Mouse (Mus musculus) cerebellum, adult 2 months (tissue): ENCODE results near the gene Acp1. TPM values are rescaled to one million over a fixed set of nuclear protein-coding genes. Genes with fewer than 3 reads are reported as not detected.

Experiments
- DNase-seq, 2 experiments: peaks; one replicate each; pipeline ENCODE4 v3.0.0; 2021
- H3K27ac ChIP-seq: fragments of 200-500 bp; 2 replicates; pipeline ENCODE4 v1.5.1; 2012; ENCODE audit warnings: low read length, control low read depth, inconsistent platforms; ENCODE audit not compliant: insufficient read depth
- H3K27me3 ChIP-seq: fragments of 200-500 bp; 2 replicates; pipeline ENCODE4 v1.6.1; 2012; ENCODE audit warnings: inconsistent platforms, mild to moderate bottlenecking, low read length, moderate library complexity; ENCODE audit not compliant: control insufficient read depth, insufficient read depth
- H3K4me1 ChIP-seq: fragments of 200-500 bp; 2 replicates; pipeline ENCODE4 v1.6.1; 2011; ENCODE audit warnings: low read length; ENCODE audit not compliant: control insufficient read depth, insufficient read depth
- H3K4me3 ChIP-seq: fragments of 200-500 bp; replicated peaks from 2 replicates; pipeline ENCODE3; 2011; ENCODE audit warnings: mild to moderate bottlenecking, low read depth, low read length, control low read depth; ENCODE audit not compliant: insufficient read depth
- CTCF ChIP-seq: fragments of 200-500 bp; IDR thresholded peaks from 2 replicates; pipeline ENCODE4 v1.5.1; 2011; ENCODE audit warnings: low read depth, mild to moderate bottlenecking, control low read depth, low read length, moderate library complexity, borderline replicate concordance; ENCODE audit not compliant: insufficient read depth
- POLR2A ChIP-seq: fragments of 200-500 bp; IDR thresholded peaks from 2 replicates; pipeline ENCODE4 v1.6.1; 2011; ENCODE audit warnings: low read length, control low read depth, borderline replicate concordance; ENCODE audit not compliant: insufficient read depth
- WGBS: fragments of 180-500 bp; shearing (Covaris S2); methylation state at CpG from one replicate; pipeline ENCODE4 v1.1.7; 2018; 5-methylcytosine and 5-hydroxymethylcytosine counted together
- polyA plus RNA-seq: library from polyadenylated mRNA; depleted of rRNA; stranded (reverse); fragments of >200 nt; gene quantifications from 2 replicates; pipeline ENCODE4 v1.2.3, GENCODE M21; 2012

The Acp1 gene
- polyA plus RNA-seq, 1 experiment: 27.4 TPM

DNA sequence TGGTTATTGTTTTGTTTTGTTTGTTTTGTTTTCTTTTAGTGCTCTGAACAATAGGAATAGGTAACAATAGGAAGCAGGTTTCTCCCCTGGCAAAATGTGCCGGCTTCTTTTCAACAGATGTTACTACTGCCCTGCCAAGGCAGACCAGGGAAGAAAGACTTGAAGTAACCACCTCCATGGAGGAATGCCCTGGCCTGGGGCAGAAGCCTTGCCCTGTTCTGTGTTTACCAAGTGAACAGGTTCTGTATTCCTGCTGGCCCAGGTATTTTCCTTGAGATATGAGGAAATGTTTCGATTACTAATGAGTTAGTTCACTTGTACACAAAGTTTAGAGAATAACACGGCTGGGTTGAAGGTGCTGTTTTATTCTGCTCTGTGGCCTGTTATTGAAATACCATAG lies 1.5 kb upstream of the Acp1 start:
- no peak overlapping the region for H3K4me3 ChIP-seq
- DNase-seq: no peak
- no peak overlapping the region for H3K27ac ChIP-seq
- no peaks in the 10 kb centered on the region for H3K27me3 ChIP-seq
- WGBS: 73% methylated on average over 3 of the region's 3 CpGs
- H3K4me1 ChIP-seq: peaks cover 2% of the 10 kb centered on the region
- no peak for TF ChIP-seq POLR2A
- TF ChIP-seq CTCF: no peak

DNA sequence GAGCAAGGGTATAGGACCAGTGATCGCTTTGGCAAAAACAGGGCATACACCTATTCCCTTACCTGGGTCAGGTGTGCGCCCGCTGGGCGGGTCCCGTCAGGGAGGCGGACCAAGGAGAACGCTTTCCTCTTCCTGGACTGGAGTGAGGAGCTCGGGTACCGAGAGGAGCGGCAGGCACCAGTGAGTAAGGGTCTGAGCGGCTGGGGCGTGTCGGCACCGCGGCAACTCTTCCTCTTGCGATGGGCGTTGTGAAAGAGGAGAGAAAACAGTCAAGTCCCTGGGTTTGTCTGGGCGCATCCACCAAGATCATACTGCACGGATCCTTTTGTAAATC lies 626 bp upstream of the Acp1 start:
- Histone ChIP-seq H3K27ac (peak overlapping the region; percentile 8; the same call in 1 of the 2 replicates), H3K27me3 (no peaks in the 10 kb centered on the region), H3K4me3 (peak overlapping the region; percentile 86), H3K4me1 (peaks cover 2% of the 10 kb centered on the region)
- peak in 1 of 2 experiments; percentile 65 for DNase-seq
- TF ChIP-seq CTCF (no peak), POLR2A (no peak)
- WGBS: under 1% methylated on average over 19 of the region's 19 CpGs

DNA sequence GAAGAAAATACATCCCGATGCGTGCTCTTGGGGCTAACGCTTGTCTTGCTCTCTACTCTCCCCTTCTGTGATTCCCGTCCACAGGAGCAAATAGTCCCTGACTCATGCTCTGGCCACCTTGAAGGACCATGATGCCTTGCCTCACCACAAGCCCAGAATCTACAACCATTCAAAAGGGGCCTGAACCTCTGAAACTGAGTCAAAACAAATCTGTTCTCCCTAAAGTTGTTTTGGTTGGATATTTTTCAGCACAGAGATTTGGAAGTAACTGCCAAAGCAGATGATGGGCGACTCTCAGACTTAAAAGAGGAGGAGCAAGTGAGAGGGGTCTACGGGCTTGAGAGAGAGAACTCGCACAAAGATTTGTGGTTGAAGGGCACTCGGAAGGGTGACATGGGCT lies 529 bp downstream of the Acp1 start:
- TF ChIP-seq CTCF (no peak), POLR2A (no peak)
- peak in 1 of 2 experiments; percentile 20 for DNase-seq
- peaks cover 2% of the 10 kb centered on the region for H3K4me1 ChIP-seq
- H3K27me3 ChIP-seq: no peaks in the 10 kb centered on the region
- peak overlapping the region; percentile 49; the same call in 1 of the 2 replicates for H3K27ac ChIP-seq
- peak overlapping the region; percentile 86 for H3K4me3 ChIP-seq
- 11% methylated on average over 8 of the region's 8 CpGs for WGBS

DNA sequence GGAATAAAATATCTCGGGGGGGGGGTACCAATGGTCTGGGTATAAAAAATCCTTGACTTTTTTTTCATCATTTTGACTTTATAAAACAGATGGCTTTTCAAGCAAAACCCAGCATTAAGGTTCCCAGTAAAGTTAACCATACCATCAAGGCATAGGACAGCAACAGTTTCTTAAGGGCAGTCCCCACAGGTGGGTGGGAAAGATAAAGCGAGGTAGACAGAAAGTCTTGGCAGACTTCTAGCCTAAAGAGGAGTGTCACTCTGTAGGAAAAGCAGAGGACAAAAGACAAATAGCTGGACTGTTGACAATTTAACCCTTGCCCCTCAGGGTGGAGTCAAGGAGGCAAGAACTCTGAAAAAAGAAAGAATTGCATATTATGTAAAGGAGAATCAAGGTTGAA lies 1.5 kb downstream of the Acp1 start:
- H3K4me1 ChIP-seq: peaks cover 2% of the 10 kb centered on the region
- no peak overlapping the region for H3K27ac ChIP-seq
- TF ChIP-seq CTCF (no peak), POLR2A (no peak)
- no peaks in the 10 kb centered on the region for H3K27me3 ChIP-seq
- H3K4me3 ChIP-seq: no peak overlapping the region
- WGBS: 64% methylated on average over 2 of the region's 2 CpGs
- DNase-seq: no peak

DNA sequence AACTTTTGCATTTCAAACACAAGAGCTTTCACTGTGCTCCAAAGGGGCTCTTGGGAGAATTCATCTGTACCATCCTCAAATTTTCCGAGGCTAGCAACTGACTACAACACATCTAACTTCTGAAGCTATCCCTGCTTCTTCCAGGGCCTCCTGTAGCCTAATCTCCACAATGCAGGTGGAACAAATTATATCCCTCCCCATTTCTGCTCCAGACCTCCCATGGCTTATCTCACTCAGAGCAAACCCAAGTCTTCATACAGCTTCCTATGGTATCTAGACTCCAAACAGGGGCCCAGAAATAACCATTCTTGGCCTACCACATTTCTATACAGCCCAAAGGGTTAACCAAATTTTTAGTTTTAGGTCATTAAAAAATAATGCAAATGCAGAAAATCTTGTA lies 2.7 kb downstream of the Acp1 start:
- Histone ChIP-seq H3K27me3 (no peaks in the 10 kb centered on the region), H3K4me1 (peaks cover 2% of the 10 kb centered on the region), H3K4me3 (no peak overlapping the region), H3K27ac (no peak overlapping the region)
- 81% methylated on average over 1 of the region's 1 CpGs for WGBS
- no peak for DNase-seq
- TF ChIP-seq POLR2A: no peak

DNA sequence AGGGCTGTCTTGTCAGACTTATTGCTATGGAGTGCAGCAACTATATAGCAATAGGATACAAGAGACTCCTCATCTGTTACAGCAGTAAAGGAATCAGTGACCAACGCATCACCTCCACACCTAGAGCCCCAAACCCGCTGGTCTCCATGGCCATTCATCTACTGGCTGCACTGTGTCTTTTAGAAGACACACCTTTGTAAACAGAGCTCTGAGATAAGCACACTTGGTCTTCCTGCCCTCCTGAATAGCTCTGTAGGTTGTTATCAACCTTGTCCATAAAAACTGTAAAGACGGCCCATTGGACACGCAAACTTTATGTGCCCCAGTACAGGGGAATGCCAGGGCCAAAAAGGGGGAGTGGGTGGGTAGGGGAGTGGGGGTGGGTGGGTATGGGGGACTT lies 14.3 kb downstream of the Acp1 start:
- Histone ChIP-seq H3K27me3 (no peaks in the 10 kb centered on the region), H3K4me1 (no peaks in the 10 kb centered on the region), H3K27ac (no peak overlapping the region), H3K4me3 (no peak overlapping the region)
- 98% methylated on average over 4 of the region's 4 CpGs for WGBS
- no peak for DNase-seq
- TF ChIP-seq POLR2A (no peak), CTCF (no peak)

DNA sequence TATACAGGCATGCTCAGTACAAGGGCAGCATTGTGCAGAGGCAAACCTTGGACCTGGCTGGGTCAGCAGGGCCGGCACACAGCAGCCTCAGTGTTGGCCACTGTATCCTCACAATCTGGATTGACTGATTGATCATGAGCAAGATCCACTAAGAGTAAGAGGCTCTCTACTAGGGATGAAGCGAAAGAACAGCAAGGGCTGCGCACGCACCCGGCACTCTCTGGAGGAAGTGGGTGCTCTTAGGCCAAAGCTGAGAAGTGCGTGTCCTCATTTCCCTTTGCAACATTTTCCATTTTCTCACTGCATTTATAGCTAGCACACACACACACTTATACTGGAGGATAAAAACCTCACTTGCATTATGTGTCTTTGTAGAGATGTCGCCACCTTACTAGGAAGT lies 20.0 kb downstream of the Acp1 start:
- H3K4me1 ChIP-seq: no peaks in the 10 kb centered on the region
- no peak for DNase-seq
- no peak overlapping the region for H3K4me3 ChIP-seq
- no peak overlapping the region for H3K27ac ChIP-seq
- WGBS: 89% methylated on average over 7 of the region's 7 CpGs
- no peaks in the 10 kb centered on the region for H3K27me3 ChIP-seq
- TF ChIP-seq POLR2A (no peak), CTCF (no peak)

DNA sequence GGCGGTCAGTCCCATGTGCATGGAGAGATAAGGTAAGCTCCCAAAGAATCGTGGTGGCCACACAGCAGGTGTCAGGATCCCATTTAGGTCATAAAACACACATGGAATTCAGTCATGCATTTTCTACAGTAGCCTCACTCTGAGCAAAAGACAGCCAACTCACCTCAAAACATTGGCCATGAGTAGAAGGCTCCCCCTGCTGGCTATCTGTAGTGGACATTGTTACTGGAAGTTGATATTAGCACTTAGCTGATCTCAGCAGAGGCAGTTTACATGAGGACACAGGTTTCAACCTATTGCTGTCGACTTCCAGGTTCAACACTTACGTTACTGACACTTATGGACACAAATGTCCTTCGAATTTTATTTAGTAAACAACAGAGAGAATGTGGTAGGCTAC lies 21.3 kb downstream of the Acp1 start:
- no peaks in the 10 kb centered on the region; the same call in 1 of the 2 replicates for H3K27me3 ChIP-seq
- H3K4me1 ChIP-seq: no peaks in the 10 kb centered on the region
- no peak overlapping the region for H3K4me3 ChIP-seq
- WGBS: 30% methylated on average over 5 of the region's 5 CpGs
- H3K27ac ChIP-seq: no peak overlapping the region
- TF ChIP-seq POLR2A: no peak
- TF ChIP-seq CTCF: peak; percentile 64
- DNase-seq: peak; percentile 32 to 50
